33 mouse cellular contexts compared by ENCODE assay signal in genomic region chr8:92605631-92606030, GRCm38 (mm10).
"Had no signal": no experiment of that assay in that cellular context is flagged by ENCODE, and none has a peak within 500 bp of the region (broad histone marks: within the 10 kb centered on the region; RNA-seq: fewer than 3 reads in every experiment).

No protein-coding gene starts in this region.

- DNase-seq: left cerebral cortex, postnatal 4 days; liver; liver, embryonic 13.5 days; liver, postnatal 0 days; lung, adult 18-20 months; lung, adult 2 months; lung, embryonic 14.5 days; lung, postnatal 10 days; lung, postnatal 14 days; lung, postnatal 36 days; lung, postnatal 4 days; midbrain, embryonic 14.5 days had no signal

- H3K4me3 ChIP-seq: limb, embryonic 10.5 days; limb, embryonic 12.5 days; limb, embryonic 13.5 days; limb, embryonic 15.5 days; liver, embryonic 12.5 days; liver, embryonic 13.5 days; liver, embryonic 15.5 days; lung, embryonic 15.5 days; megakaryocyte, embryonic 14.5 days; midbrain, embryonic 10.5 days; midbrain, embryonic 12.5 days; midbrain, embryonic 13.5 days; midbrain, embryonic 15.5 days; myocyte; neural tube, embryonic 12.5 days; neural tube, embryonic 13.5 days had no signal

- H3K36me3 ChIP-seq: limb, embryonic 10.5 days; limb, embryonic 12.5 days; limb, embryonic 13.5 days; limb, embryonic 15.5 days; liver, embryonic 12.5 days; liver, embryonic 13.5 days; liver, embryonic 15.5 days; lung, embryonic 15.5 days; midbrain, embryonic 10.5 days; midbrain, embryonic 12.5 days; midbrain, embryonic 13.5 days; midbrain, embryonic 15.5 days; neural tube, embryonic 12.5 days; neural tube, embryonic 13.5 days had no signal

- H3K4me2 ChIP-seq: limb, embryonic 12.5 days; limb, embryonic 13.5 days; limb, embryonic 15.5 days; liver, embryonic 11.5 days; liver, embryonic 12.5 days; liver, embryonic 13.5 days; liver, embryonic 15.5 days; lung, embryonic 14.5 days; lung, embryonic 15.5 days; midbrain, embryonic 11.5 days; midbrain, embryonic 12.5 days; midbrain, embryonic 13.5 days; midbrain, embryonic 15.5 days; neural tube, embryonic 12.5 days; neural tube, embryonic 13.5 days had no signal

- H3K27me3 ChIP-seq: liver, embryonic 12.5 days; liver, embryonic 13.5 days; liver, embryonic 15.5 days; lung, embryonic 15.5 days; megakaryocyte, embryonic 14.5 days; midbrain, embryonic 12.5 days; midbrain, embryonic 13.5 days; midbrain, embryonic 15.5 days; neural tube, embryonic 12.5 days; neural tube, embryonic 13.5 days had no signal

- H3K9ac ChIP-seq: limb, embryonic 12.5 days; limb, embryonic 13.5 days; limb, embryonic 15.5 days; liver, embryonic 12.5 days; liver, embryonic 13.5 days; liver, embryonic 14.5 days; liver, embryonic 15.5 days; liver, postnatal 0 days; lung, embryonic 14.5 days; lung, embryonic 15.5 days; midbrain, embryonic 12.5 days; midbrain, embryonic 13.5 days; midbrain, embryonic 15.5 days; neural tube, embryonic 12.5 days; neural tube, embryonic 13.5 days had no signal

- ATAC-seq: liver, embryonic 12.5 days; liver, postnatal 0 days; lung, postnatal 0 days; midbrain, embryonic 13.5 days; midbrain, embryonic 15.5 days; midbrain, embryonic 16.5 days had no signal

- H3K4me1 ChIP-seq: limb, embryonic 12.5 days; limb, embryonic 15.5 days; liver, embryonic 13.5 days; liver, embryonic 15.5 days; lung, embryonic 15.5 days; midbrain, embryonic 12.5 days; midbrain, embryonic 13.5 days; neural tube, embryonic 12.5 days; neural tube, embryonic 13.5 days had no signal

- H3K9me3 ChIP-seq: limb, embryonic 10.5 days; limb, embryonic 12.5 days; limb, embryonic 13.5 days; limb, embryonic 15.5 days; liver, embryonic 12.5 days; liver, embryonic 13.5 days; liver, embryonic 15.5 days; lung, embryonic 15.5 days; midbrain, embryonic 10.5 days; midbrain, embryonic 12.5 days; midbrain, embryonic 13.5 days; midbrain, embryonic 15.5 days; neural tube, embryonic 12.5 days; neural tube, embryonic 13.5 days had no signal

- H3K27ac ChIP-seq: limb, embryonic 10.5 days; limb, embryonic 12.5 days; limb, embryonic 13.5 days; limb, embryonic 15.5 days; liver, embryonic 12.5 days; liver, embryonic 13.5 days; liver, embryonic 14.5 days; liver, embryonic 15.5 days; lung, embryonic 15.5 days; macrophage; midbrain, embryonic 10.5 days; midbrain, embryonic 12.5 days; midbrain, embryonic 13.5 days; midbrain, embryonic 15.5 days; neural tube, embryonic 12.5 days; neural tube, embryonic 13.5 days had no signal
